Mouse (Mus musculus): ENCODE results near the gene Tpst2. TPM values are rescaled to one million over a fixed set of nuclear protein-coding genes. Genes with fewer than 3 reads are reported as not detected.

The Tpst2 gene
- 134 and 156 TPM in 2 replicates for polyA plus RNA-seq (2012; ENCODE audit: low replicate concordance)

GRCm38 (mm10) chr5:112276267-112276873 lies at the start of gene Tpst2:
TSS of gene Tpst2 (plus strand) at chr5:112276691.

GRCm38 (mm10) chr5:112252400-112252799 lies 24.1 kb upstream of the Tpst2 start, which contains the start of gene Cryba4:
TSS of gene Cryba4 (minus strand) at chr5:112252518.

DNA sequence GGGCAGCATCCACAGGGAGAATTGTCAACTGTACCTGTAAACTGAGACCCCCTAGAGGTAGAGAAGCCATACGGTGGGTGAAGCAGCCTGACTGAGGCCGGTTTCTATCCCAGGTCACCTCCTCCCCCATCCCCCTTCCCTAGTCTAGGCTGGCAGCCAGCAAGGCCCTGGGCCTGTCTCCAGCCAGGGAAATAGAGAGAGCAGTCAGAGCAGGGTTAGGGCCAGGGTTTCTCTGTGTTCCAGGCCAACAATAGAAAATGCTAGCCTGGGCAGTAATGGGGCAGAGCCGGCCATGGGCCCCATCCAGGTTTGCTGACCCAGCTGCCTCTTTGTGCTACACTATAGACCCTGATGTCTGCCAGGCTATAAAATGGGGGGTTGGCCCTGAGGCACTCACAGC lies 21.1 kb upstream of the Tpst2 start, which contains the start of gene Crybb1:
Crybb1 (plus strand) TSS at position 390 of the 400 bp plus-strand sequence.

DNA sequence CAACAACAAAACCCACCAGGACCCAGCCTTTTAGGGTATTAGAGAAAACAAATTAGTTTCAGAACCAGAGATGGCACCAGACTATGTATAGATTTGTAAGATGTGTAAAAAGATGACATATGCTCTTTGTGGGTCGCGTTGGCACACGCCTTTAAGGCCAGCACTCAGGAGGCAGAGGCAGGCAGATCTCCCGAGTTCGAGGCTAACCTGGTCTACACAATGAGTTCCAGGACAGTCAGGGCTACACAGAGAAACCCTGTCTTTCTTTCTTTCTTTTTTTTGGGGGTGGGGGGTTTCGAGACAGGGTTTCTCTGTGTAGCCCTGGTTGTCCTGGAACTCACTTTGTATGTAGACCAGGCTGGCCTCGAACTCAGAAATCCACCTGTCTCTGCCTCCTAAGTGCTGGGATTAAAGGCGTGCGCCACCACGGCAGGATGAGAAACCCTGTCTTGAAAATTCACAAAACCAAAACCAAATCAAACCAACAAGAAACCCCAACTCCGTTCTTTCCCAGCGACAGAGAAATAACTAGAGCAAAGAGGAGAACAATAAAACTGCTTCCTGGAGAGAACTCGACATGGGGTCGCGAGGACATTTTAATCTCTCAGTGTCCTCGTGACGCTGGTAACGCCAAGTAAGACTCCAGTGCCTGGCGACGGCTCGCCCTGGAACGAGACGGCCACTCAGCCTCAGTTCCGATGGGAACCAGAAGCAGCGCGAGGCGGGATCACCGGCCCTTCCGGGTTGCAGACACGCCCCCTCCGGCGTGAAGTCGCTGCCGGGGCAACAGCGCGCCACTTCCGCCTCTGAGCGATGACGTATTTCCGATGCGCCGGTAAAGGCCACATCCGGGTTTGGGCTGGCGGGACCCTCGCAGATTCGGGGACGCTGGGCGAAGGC lies 49.3 kb downstream of the Tpst2 start, which contains the start of gene Tfip11:
Tfip11 (plus strand) TSS at position 813 of the 900 bp plus-strand sequence.

DNA sequence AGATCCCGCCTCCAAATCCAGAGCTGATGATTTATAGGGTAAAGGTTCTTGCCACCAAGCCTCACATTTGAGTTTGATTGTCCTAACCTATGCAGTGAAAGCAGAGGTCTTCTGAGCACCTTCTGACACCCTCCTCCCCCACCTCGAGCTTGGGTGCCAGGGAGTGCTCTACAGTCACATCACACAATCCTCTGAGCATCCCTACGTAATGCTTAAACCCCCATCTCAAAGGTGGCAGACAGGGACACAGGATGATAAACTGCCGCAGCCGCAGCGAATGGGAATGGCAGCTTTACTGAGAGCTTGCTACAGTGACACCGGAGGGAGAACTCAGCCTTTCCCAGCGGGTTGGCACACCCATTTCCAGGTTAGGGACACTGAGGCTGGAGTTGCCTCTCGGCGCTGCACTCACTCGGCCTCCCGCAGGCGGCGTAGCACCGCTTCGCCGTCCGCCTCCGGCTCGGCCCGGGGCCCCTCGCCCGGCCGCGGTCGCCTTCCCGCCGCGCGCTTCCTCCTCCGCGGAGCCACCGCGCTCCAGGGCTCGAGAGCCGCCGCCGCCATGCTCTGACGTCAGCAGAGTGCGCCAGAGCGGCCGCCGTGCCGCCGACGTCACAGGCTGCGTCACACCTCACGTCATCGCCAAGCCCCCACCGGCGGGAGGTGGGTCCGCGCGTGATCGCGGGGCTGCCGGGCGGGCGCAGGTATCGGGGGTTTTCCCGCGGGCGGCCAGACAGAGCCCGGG lies 66.1 kb downstream of the Tpst2 start, which contains the start of the genes Srrd and Hps4:
Srrd (minus strand) TSS at position 578 of the 742 bp plus-strand sequence.
Hps4 (plus strand) TSS at position 621 of the 742 bp plus-strand sequence.

GRCm38 (mm10) chr5:112355910-112356309 lies 79.4 kb downstream of the Tpst2 start, which contains the start of gene Gm6583:
TSS of gene Gm6583 (minus strand) at chr5:112356033.

Other genes starting within 250 kb of the Tpst2 start
- gene Cryba4, start 24.2 kb upstream of the Tpst2 start, polyA plus RNA-seq (2012; ENCODE audit: low replicate concordance) = 1.7 and 3.7 TPM in 2 replicates
- gene Crybb1, start 20.9 kb upstream of the Tpst2 start, polyA plus RNA-seq (2012; ENCODE audit: low replicate concordance) = 0.33 and 2.0 TPM in 2 replicates
- 35.2 and 37.5 TPM in 2 replicates for gene Tfip11, start 49.7 kb downstream of the Tpst2 start, polyA plus RNA-seq (2012; ENCODE audit: low replicate concordance)
- 8.7 and 20.7 TPM in 2 replicates for gene Srrd, start 66.3 kb downstream of the Tpst2 start, polyA plus RNA-seq (2012; ENCODE audit: low replicate concordance)
- gene Hps4, start 66.4 kb downstream of the Tpst2 start, polyA plus RNA-seq (2012; ENCODE audit: low replicate concordance) = 14.3 and 39.3 TPM in 2 replicates
- 0.04 TPM in 1 of 2 replicates, not detected in the other for gene Gm6583, start 79.3 kb downstream of the Tpst2 start, polyA plus RNA-seq (2012; ENCODE audit: low replicate concordance)
- 0.13 TPM in 1 of 2 replicates, not detected in the other for gene Asphd2, start 118.2 kb downstream of the Tpst2 start, polyA plus RNA-seq (2012; ENCODE audit: low replicate concordance)
- not detected in 2 replicates for gene Gm6588, start 172.7 kb downstream of the Tpst2 start, polyA plus RNA-seq (2012; ENCODE audit: low replicate concordance)

Data from hematopoietic multipotent progenitor cell, adult 10-12 weeks (in vitro differentiated cells).